Mouse (Mus musculus) forebrain, embryonic 12.5 days (tissue): ENCODE measurements around the gene Gm11564. TPM values are rescaled to one million over a fixed set of nuclear protein-coding genes. Genes with fewer than 3 reads are reported as not detected.
"Not testable (repeated sequence)": the region's sequence is repeated elsewhere in the genome, so short reads cannot be mapped to it uniquely, and the experiment has no call there.

ENCODE experiments used
- ATAC-seq: fragments of 200-750 bp; cut with Nextera tagmentation; 2 replicates; pipeline ENCODE4 v1.8.0; 2017; ENCODE audit warnings: moderate TSS enrichment; ENCODE audit not compliant: low FRiP score
- H3K27ac ChIP-seq: fragments of 300-500 bp; sonication (generic); 2 replicates; pipeline ENCODE4 v1.5.1; 2016; ENCODE audit warnings: mild to moderate bottlenecking
- H3K27me3 ChIP-seq: fragments of 300-500 bp; sonication (generic); 2 replicates; pipeline ENCODE4 v1.6.1; 2016; ENCODE audit warnings: mild to moderate bottlenecking
- H3K36me3 ChIP-seq: fragments of 300-500 bp; sonication (generic); replicated peaks from 2 replicates; pipeline ENCODE4 v1.6.1; 2016; ENCODE audit warnings: mild to moderate bottlenecking
- H3K4me1 ChIP-seq: fragments of 300-500 bp; sonication (generic); 2 replicates; pipeline ENCODE4 v1.6.1; 2016
- H3K4me2 ChIP-seq: fragments of 300-500 bp; sonication (generic); 2 replicates; pipeline ENCODE4 v1.6.1; 2016; ENCODE audit warnings: mild to moderate bottlenecking, moderate library complexity
- H3K4me3 ChIP-seq: fragments of 300-500 bp; sonication (generic); replicated peaks from 2 replicates; pipeline ENCODE4 v1.5.1; 2016; ENCODE audit warnings: mild to moderate bottlenecking
- H3K9ac ChIP-seq: fragments of 300-500 bp; sonication (generic); 2 replicates; pipeline ENCODE4 v1.6.1; 2016; ENCODE audit warnings: mild to moderate bottlenecking
- H3K9me3 ChIP-seq: fragments of 300-500 bp; sonication (generic); 2 replicates; pipeline ENCODE4 v1.6.1; 2016
- WGBS: fragments of 180-500 bp; shearing (Covaris S2); methylation state at CpG from one replicate; pipeline ENCODE4 v1.1.7; 2016; 5-methylcytosine and 5-hydroxymethylcytosine counted together
- polyA plus RNA-seq: library from polyadenylated mRNA; unstranded; fragments of >200 nt; fragmentation: Nextera tagmentation; extraction: Ambion mirVana; gene quantifications from 2 replicates; pipeline ENCODE4 v1.2.1, GENCODE M21; 2016

The Gm11564 gene
- polyA plus RNA-seq = not detected in 2 replicates

DNA sequence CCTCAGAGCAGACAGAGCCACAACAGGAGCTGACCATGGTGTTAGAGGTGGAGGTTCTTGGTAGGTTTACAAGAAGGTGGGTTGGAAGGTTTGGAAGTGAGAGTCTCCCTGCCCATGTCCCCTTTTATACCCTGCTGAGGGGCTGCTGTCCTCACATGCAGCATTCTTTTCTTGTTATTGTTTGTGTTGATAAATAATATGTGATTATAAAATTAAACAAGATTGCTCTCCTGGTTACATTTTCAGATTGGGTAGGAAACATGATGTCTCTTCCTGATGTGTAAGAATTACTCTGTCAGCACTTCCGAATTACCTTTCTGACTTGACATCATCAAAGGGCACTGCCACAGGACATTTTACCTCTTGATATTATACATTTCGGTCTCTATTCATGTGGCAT lies at the start of gene Gm11564:
TSS of gene Gm11564 (minus strand) at position 101 of the 400 bp plus-strand sequence.
- 86% methylated on average over 2 of the region's 2 CpGs for WGBS
- not testable (repeated sequence) for H3K4me1 ChIP-seq, ATAC-seq, H3K4me2 ChIP-seq, H3K9ac ChIP-seq, H3K36me3 ChIP-seq, H3K27me3 ChIP-seq, H3K4me3 ChIP-seq, H3K9me3 ChIP-seq
- H3K27ac ChIP-seq = 0 out of 2 replicates have a peak within 1 kb of the TSS, but pooled peaks have one; percentile 13

DNA sequence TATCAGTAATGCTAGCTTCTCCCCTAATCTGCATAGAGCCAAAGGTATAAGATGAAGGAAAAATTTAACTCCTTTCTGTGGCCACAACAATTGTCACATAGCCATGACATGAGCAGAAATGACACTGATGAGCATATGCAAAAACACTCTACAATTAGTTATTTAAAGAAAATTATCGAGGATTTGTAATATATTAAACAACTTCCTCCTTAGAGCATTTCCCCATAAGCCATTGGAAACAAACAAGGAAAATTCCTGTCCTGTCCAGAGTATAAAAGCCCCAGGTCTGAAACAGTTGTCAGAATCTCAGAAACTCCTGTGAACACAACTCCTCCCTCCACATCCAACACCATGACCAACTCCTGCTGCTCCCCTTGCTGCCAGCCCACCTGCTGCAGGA lies 48.7 kb upstream of the Gm11564 start, which contains the start of gene Gm11559:
TSS of gene Gm11559 (plus strand) at position 301 of the 400 bp plus-strand sequence.
- H3K9me3 ChIP-seq, H3K4me3 ChIP-seq, H3K27me3 ChIP-seq, H3K4me1 ChIP-seq, H3K4me2 ChIP-seq, H3K27ac ChIP-seq, H3K36me3 ChIP-seq, ATAC-seq, H3K9ac ChIP-seq: not testable (repeated sequence)
- 73% methylated on average over 1 of the region's 1 CpGs for WGBS

DNA sequence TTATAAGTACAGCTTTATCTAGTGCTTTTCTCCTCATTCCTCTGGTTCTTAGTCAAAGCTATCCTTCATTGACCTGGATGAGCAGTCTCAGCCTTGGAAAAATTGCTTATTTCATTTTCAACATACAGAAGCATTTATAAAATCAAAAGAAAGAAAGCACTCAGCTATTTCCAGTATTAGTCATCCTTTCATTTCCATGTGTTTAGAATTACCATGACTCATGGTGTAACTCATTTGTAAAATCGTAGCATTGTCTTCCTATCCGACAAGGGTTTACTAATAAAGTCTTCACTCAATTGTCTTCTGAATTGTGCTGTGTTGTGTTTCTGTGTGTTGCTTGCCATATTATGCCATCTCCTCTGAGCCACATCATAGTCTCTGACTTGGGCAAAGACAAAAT lies 43.3 kb upstream of the Gm11564 start:
- H3K4me2 ChIP-seq = no peak overlapping the region
- no peak overlapping the region for H3K4me3 ChIP-seq
- no peak overlapping the region for H3K9ac ChIP-seq
- H3K4me1 ChIP-seq = no peaks in the 10 kb centered on the region
- WGBS = 75% methylated on average over 2 of the region's 2 CpGs
- no peaks in the 10 kb centered on the region for H3K36me3 ChIP-seq
- ATAC-seq = no peak
- H3K27ac ChIP-seq = no peak overlapping the region
- no peaks in the 10 kb centered on the region for H3K9me3 ChIP-seq
- no peaks in the 10 kb centered on the region for H3K27me3 ChIP-seq

DNA sequence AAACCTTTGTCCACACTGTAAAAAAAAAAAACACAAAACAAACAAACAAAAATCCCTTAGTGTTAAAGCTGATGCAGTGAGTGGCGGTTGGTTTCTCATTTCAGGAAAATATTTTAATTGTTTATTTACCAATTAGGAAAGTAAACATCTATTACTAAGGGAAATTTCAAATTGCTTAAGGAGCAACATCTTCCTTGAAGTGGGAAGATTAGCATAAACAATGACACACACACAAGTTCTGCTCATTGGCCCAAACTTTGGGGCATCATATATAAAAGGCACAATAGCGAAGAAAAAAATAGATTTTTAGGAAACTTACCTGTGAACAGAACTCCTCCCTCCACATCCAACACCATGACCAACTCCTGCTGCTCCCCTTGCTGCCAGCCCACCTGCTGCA lies 42.2 kb upstream of the Gm11564 start, which contains the start of gene Gm11568:
TSS of gene Gm11568 (plus strand) at position 301 of the 400 bp plus-strand sequence.
- WGBS = 88% methylated on average over 2 of the region's 2 CpGs
- Histone ChIP-seq H3K27me3 (no peaks in the 10 kb centered on the region), H3K9ac (no peak within 1 kb of the TSS), H3K4me3 (no peak within 1 kb of the TSS), H3K27ac (no peak within 1 kb of the TSS), H3K36me3 (no peaks in the 10 kb centered on the region), H3K4me1 (no peaks in the 10 kb centered on the region), H3K4me2 (no peak within 1 kb of the TSS), H3K9me3 (no peaks in the 10 kb centered on the region)
- no peak for ATAC-seq

DNA sequence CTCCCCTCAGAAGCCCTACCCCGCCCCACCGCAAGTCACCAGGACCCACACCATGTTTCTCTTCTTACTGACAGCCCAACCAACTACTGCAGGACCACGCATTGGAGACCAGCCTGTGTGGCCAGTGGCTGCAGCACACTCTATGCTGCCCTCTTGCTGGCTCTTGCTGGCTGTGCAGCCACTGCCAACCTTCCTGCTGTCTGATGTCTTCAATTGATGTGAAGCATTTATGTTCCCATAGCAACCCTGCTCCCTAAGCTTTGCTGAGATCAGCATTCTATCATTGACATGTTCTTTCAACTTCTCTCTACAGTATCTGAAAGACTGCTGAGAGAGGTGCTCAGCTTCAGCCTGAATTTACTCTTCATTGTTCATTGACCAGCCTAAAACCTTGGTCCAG lies 38.7 kb upstream of the Gm11564 start:
- H3K27ac ChIP-seq = no peak overlapping the region

DNA sequence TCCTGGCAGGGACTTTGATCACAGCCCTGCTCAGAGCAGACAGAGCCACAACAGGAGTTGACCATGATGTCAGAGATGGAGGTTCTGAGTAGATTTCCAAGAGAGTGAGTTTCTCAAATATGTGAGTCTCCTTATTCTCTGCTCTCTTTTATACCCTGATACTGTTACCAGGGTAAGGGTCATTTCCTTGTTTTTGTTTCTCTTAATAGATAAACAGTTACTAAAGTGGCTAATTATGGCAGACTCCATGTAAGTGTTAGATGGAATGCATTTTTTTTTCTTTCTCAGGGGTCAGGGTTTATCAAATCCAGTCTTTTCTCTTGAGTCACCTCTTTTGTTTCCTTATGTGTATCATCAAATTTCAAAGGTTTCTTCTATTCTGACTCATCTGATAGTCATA lies 36.0 kb upstream of the Gm11564 start, which contains the start of gene Krtap4-16:
TSS of gene Krtap4-16 (minus strand) at position 101 of the 400 bp plus-strand sequence.
- Histone ChIP-seq H3K36me3 (no peaks in the 10 kb centered on the region), H3K4me2 (no peak within 1 kb of the TSS), H3K9ac (no peak within 1 kb of the TSS), H3K9me3 (no peaks in the 10 kb centered on the region), H3K27ac (peak within 1 kb of the TSS; percentile 42; the same call in 1 of the 2 replicates), H3K4me1 (no peaks in the 10 kb centered on the region), H3K4me3 (no peak within 1 kb of the TSS), H3K27me3 (no peaks in the 10 kb centered on the region)
- ATAC-seq = no peak

More for the DNA sequence above, 38.7 kb upstream of the Gm11564 start:
- Histone ChIP-seq H3K9ac (no peak overlapping the region), H3K4me1 (no peaks in the 10 kb centered on the region), H3K9me3 (no peaks in the 10 kb centered on the region), H3K36me3 (no peaks in the 10 kb centered on the region), H3K4me2 (no peak overlapping the region), H3K27me3 (no peaks in the 10 kb centered on the region), H3K4me3 (no peak overlapping the region)
- ATAC-seq = no peak
- 60% methylated on average over 3 of the region's 3 CpGs for WGBS

DNA sequence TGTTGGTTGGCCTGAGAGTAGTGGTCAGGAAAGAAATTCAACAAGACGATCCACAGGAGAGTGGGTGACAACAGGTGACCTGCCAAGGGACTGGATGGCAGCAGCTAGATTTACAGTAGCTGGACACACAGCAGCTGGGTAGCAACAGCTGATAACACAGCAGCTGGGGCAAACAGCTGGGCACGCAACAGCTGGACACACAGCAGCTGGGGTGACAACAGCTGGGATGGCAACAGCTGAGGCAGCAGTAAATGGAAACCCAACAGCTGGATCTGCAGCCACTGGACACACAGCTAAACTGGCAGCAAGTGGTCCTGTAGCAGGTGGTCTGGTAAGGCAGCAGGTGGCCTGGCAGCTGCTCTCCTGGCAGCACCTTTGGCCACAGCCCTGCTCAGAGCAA lies 31.3 kb upstream of the Gm11564 start:
- WGBS = 90% methylated on average over 2 of the region's 2 CpGs
- Histone ChIP-seq H3K9ac (no peak overlapping the region), H3K4me3 (no peak overlapping the region), H3K4me2 (no peak overlapping the region), H3K4me1 (peaks cover 8% of the 10 kb centered on the region; the same call in 1 of the 2 replicates), H3K36me3 (no peaks in the 10 kb centered on the region), H3K9me3 (no peaks in the 10 kb centered on the region), H3K27ac (no peak overlapping the region), H3K27me3 (no peaks in the 10 kb centered on the region)
- no peak for ATAC-seq

DNA sequence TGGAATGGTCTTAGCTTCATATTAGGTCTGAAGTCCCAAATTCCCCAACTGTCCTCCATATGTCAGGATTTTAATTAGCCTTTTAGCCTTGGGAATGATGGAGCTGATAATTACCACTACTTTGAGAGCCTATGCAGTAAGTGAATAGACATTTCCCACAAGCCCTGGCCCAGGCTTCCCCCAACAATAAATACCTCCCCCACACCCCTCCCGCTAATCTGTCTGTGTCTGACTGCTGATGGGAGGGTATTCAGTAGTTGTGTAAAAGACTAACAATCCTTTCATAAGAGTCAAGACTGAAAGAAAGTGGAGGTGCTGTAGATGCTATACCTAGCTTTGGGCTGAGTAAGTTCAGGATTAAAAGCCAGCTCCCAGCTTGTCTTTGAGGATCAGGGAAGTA lies 26.7 kb upstream of the Gm11564 start:
- Histone ChIP-seq H3K27me3 (no peaks in the 10 kb centered on the region), H3K36me3 (no peaks in the 10 kb centered on the region), H3K27ac (no peak overlapping the region), H3K9me3 (no peaks in the 10 kb centered on the region), H3K4me2 (no peak overlapping the region), H3K9ac (no peak overlapping the region), H3K4me1 (peaks cover 8% of the 10 kb centered on the region; the same call in 1 of the 2 replicates), H3K4me3 (no peak overlapping the region)
- 44% methylated on average over 1 of the region's 1 CpGs for WGBS
- no peak; the same call in 1 of the 2 replicates for ATAC-seq

DNA sequence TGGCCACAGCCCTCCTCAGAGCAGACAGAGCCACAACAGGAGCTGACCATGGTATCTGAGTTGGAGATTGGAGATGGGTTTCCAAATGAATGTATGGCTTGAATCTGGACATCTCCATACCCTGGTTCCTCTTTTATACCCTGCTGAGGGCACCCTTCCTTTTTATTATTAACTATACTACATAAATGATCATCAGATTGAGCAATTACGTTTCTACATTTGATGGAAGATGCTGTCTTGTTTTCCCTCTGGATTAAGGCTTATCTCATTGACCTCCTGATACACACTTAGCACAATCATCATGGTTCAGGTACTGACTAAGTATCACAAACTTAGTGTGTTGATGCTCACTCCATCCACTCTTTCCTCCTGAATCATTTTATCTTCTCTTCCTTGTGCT lies 22.5 kb upstream of the Gm11564 start, which contains the start of gene 2300003K06Rik:
TSS of gene 2300003K06Rik (minus strand) at position 101 of the 400 bp plus-strand sequence.
- Histone ChIP-seq H3K4me1 (peaks cover 8% of the 10 kb centered on the region; the same call in 1 of the 2 replicates), H3K4me2 (no peak within 1 kb of the TSS), H3K27ac (no peak within 1 kb of the TSS), H3K27me3 (no peaks in the 10 kb centered on the region), H3K36me3 (no peaks in the 10 kb centered on the region), H3K9me3 (no peaks in the 10 kb centered on the region), H3K4me3 (no peak within 1 kb of the TSS), H3K9ac (no peak within 1 kb of the TSS)
- 87% methylated on average over 1 of the region's 1 CpGs for WGBS
- ATAC-seq = no peak

DNA sequence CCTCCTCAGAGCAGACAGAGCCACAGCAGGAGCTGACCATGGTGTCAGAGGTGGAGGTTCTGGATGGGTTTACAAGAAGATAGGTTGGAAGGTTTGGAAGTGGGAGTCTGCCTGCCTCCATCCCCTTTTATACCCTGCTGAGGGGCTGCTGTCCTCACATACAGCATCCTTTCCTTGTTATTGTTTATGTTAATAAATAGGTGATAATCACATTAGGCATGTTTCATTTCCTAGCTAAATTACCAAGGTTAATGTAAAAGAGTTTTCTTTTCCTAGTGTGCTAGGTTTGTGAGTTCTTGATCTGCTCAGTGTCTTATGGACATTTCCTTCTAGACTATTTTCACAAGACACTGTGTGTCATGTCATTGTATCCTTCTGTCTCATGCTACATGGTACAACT lies 5.7 kb downstream of the Gm11564 start, which contains the start of gene Krtap4-13:
TSS of gene Krtap4-13 (minus strand) at position 101 of the 400 bp plus-strand sequence.
- not testable (repeated sequence) for H3K4me2 ChIP-seq, ATAC-seq

DNA sequence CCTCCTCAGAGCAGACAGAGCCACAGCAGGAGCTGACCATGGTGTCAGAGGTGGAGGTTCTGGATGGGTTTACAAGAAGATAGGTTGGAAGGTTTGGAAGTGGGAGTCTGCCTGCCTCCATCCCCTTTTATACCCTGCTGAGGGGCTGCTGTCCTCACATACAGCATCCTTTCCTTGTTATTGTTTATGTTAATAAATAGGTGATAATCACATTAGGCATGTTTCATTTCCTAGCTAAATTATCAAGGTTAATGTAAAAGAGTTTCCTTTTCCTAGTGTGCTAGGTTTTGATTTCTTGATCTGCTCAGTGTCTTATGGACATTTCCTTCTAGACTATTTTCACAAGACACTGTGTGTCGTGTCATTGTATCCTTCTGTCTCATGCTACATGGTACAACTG lies 11.1 kb downstream of the Gm11564 start, which contains the start of gene Gm11554:
TSS of gene Gm11554 (minus strand) at position 101 of the 400 bp plus-strand sequence.
- not testable (repeated sequence) for H3K36me3 ChIP-seq, ATAC-seq, H3K4me3 ChIP-seq, H3K27ac ChIP-seq, H3K4me2 ChIP-seq, H3K27me3 ChIP-seq, H3K9me3 ChIP-seq, H3K9ac ChIP-seq, H3K4me1 ChIP-seq
- WGBS = no CpG with 5 or more reads among the region's 1 CpGs

More for the DNA sequence above, 5.7 kb downstream of the Gm11564 start, which contains the start of gene Krtap4-13:
- H3K9ac ChIP-seq, H3K27me3 ChIP-seq, H3K27ac ChIP-seq, H3K36me3 ChIP-seq, H3K9me3 ChIP-seq, H3K4me3 ChIP-seq, H3K4me1 ChIP-seq: not testable (repeated sequence)

DNA sequence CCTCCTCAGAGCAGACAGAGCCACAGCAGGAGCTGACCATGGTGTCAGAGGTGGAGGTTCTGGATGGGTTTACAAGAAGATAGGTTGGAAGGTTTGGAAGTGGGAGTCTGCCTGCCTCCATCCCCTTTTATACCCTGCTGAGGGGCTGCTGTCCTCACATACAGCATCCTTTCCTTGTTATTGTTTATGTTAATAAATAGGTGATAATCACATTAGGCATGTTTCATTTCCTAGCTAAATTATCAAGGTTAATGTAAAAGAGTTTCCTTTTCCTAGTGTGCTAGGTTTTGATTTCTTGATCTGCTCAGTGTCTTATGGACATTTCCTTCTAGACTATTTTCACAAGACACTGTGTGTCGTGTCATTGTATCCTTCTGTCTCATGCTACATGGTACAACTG lies 16.6 kb downstream of the Gm11564 start, which contains the start of gene Gm11569:
TSS of gene Gm11569 (minus strand) at position 101 of the 400 bp plus-strand sequence.
- not testable (repeated sequence) for H3K4me3 ChIP-seq, H3K9ac ChIP-seq, H3K4me1 ChIP-seq, H3K9me3 ChIP-seq, H3K4me2 ChIP-seq, ATAC-seq, H3K27ac ChIP-seq, H3K27me3 ChIP-seq, H3K36me3 ChIP-seq
- WGBS = no CpG with 5 or more reads among the region's 1 CpGs

DNA sequence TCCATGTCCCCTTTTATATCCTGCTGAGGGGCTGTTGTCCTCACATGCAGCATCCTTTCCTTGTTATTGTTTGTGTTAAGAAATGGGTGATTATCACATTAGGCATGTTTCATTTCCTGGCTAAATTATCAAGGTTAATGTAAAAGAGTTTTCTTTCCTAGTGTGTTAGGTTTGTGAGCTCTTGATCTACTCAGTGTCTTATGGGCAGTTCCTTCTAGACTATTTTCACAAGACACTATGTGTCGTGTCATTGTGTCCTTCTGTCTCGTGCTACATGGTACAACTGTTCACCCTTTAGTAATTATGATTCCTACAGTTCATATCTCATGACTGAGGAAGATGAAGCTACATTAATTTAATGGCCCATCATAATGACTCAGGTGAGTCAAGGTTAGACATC lies 22.1 kb downstream of the Gm11564 start, which contains the start of gene Gm11596:
TSS of gene Gm11596 (minus strand) at position 101 of the 400 bp plus-strand sequence.
- Histone ChIP-seq H3K9ac (no peak within 1 kb of the TSS), H3K4me1 (no peaks in the 10 kb centered on the region), H3K4me2 (no peak within 1 kb of the TSS), H3K27ac (no peak within 1 kb of the TSS), H3K36me3 (no peaks in the 10 kb centered on the region), H3K4me3 (no peak within 1 kb of the TSS), H3K9me3 (no peaks in the 10 kb centered on the region), H3K27me3 (no peaks in the 10 kb centered on the region)
- 84% methylated on average over 2 of the region's 2 CpGs for WGBS
- ATAC-seq = no peak
